Mouse (Mus musculus) intestine, embryonic 14.5 days (tissue): ENCODE results near the gene Spns3. TPM values are rescaled to one million over a fixed set of nuclear protein-coding genes. Genes with fewer than 3 reads are reported as not detected.

Experiments used
- ATAC-seq: fragments of 200-750 bp; cut with Nextera tagmentation; replicated peaks from 2 replicates; pipeline ENCODE4 v1.8.0; 2017; ENCODE audit warnings: low read depth, moderate number of reproducible peaks, moderate TSS enrichment, moderate library complexity; ENCODE audit not compliant: low FRiP score, low TSS enrichment
- DNase-seq: peaks from one replicate; pipeline ENCODE4 v3.0.0-alpha.2; 2018; ENCODE audit warnings: low spot score
- H3K27ac ChIP-seq: fragments of 300-500 bp; sonication (generic); 2 replicates; pipeline ENCODE4 v1.5.1; 2014; ENCODE audit warnings: low read depth, mild to moderate bottlenecking, control low read depth
- H3K27me3 ChIP-seq: fragments of 300-500 bp; sonication (generic); replicated peaks from 2 replicates; pipeline ENCODE4 v1.6.1; 2014; ENCODE audit warnings: low read length, control low read depth; ENCODE audit not compliant: control insufficient read depth, insufficient read depth
- H3K36me3 ChIP-seq: fragments of 300-500 bp; sonication (generic); 2 replicates; pipeline ENCODE4 v1.6.1; 2014; ENCODE audit warnings: low read length, control low read depth; ENCODE audit not compliant: control insufficient read depth, insufficient read depth
- H3K4me1 ChIP-seq: fragments of 300-500 bp; sonication (generic); replicated peaks from 2 replicates; pipeline ENCODE4 v1.6.1; 2014; ENCODE audit warnings: low read length, control low read depth, mixed read lengths; ENCODE audit not compliant: control insufficient read depth, insufficient read depth
- H3K4me2 ChIP-seq: fragments of 300-500 bp; sonication (generic); 2 replicates; pipeline ENCODE4 v1.6.1; 2014; ENCODE audit warnings: low read length
- H3K4me3 ChIP-seq: fragments of 300-500 bp; sonication (generic); 2 replicates; pipeline ENCODE4 v1.5.1; 2014; ENCODE audit warnings: low read depth, low read length, control low read depth, mixed read lengths
- H3K9ac ChIP-seq: fragments of 300-500 bp; sonication (generic); 2 replicates; pipeline ENCODE4 v1.6.1; 2014; ENCODE audit warnings: mild to moderate bottlenecking, low read length
- H3K9me3 ChIP-seq: fragments of 300-500 bp; sonication (generic); 2 replicates; pipeline ENCODE4 v1.6.1; 2016; ENCODE audit warnings: low read length, control low read depth; ENCODE audit not compliant: control insufficient read depth
- WGBS: fragments of 180-500 bp; shearing (Covaris S2); extraction: QIAGEN DNeasy Blood & Tissue Kit; methylation state at CpG from one replicate; pipeline ENCODE4 v1.1.7; 2014; 5-methylcytosine and 5-hydroxymethylcytosine counted together
- polyA plus RNA-seq: library from polyadenylated mRNA; unstranded; fragments of >200 nt; fragmentation: Nextera tagmentation; extraction: Ambion mirVana; gene quantifications from 2 replicates; pipeline ENCODE4 v1.2.1, GENCODE M21; 2014

The Spns3 gene
- polyA plus RNA-seq, 1 experiment from 2014 or later: 0.15 TPM

DNA sequence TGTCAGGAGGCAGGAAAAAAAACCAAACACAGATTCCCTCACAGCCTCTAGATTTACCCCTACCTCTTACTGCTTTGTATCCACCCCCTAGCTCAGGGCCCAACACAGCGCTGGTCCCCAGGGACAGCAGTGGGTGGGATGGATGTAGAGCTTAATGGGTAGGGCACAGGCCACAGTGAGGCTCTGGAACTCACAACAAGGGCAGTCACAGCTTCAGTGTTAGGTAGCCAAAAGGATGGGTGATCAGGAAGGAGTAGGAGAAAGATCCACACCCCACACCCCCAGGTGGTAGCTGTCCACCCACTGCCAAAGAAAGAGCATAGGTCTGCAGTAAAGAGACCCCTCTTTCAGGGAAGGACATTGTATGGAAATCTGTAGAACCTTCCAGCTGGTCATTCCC is 72.7 kb downstream of the Spns3 start:
- Histone ChIP-seq H3K4me1 (no peaks in the 10 kb centered on the region; the same call in 1 of the 2 replicates), H3K9ac (no peak overlapping the region), H3K4me2 (no peak overlapping the region), H3K4me3 (no peak overlapping the region), H3K9me3 (no peaks in the 10 kb centered on the region), H3K36me3 (no peaks in the 10 kb centered on the region), H3K27me3 (no peaks in the 10 kb centered on the region), H3K27ac (no peak overlapping the region)
- WGBS: 83% methylated on average over 1 of the region's 1 CpGs
- DNase-seq: no peak
- no peak for ATAC-seq

DNA sequence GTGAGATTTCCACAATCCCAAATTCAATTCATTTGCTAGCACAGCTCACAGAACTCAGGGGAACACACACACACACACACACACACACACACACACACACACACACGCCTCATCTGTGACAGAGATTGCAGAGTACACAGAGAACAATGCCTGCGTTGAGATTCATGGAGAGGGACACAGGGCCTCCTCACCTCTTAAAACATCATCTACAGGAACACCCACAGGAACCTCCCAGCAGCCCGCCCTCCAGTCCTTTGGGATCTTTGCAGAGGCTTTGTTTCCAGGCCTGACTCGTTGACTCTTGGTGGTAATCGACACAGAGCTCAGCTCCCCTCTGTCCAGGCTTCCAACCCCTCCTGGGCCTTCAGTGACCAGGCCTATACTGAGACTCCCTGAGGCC is 73.1 kb downstream of the Spns3 start:
- DNase-seq (no peak), ATAC-seq (no peak)
- Histone ChIP-seq H3K4me3 (no peak overlapping the region), H3K27ac (no peak overlapping the region), H3K9me3 (no peaks in the 10 kb centered on the region), H3K9ac (no peak overlapping the region), H3K36me3 (no peaks in the 10 kb centered on the region), H3K27me3 (no peaks in the 10 kb centered on the region), H3K4me2 (no peak overlapping the region), H3K4me1 (no peaks in the 10 kb centered on the region; the same call in 1 of the 2 replicates)
- WGBS: 44% methylated on average over 5 of the region's 5 CpGs

DNA sequence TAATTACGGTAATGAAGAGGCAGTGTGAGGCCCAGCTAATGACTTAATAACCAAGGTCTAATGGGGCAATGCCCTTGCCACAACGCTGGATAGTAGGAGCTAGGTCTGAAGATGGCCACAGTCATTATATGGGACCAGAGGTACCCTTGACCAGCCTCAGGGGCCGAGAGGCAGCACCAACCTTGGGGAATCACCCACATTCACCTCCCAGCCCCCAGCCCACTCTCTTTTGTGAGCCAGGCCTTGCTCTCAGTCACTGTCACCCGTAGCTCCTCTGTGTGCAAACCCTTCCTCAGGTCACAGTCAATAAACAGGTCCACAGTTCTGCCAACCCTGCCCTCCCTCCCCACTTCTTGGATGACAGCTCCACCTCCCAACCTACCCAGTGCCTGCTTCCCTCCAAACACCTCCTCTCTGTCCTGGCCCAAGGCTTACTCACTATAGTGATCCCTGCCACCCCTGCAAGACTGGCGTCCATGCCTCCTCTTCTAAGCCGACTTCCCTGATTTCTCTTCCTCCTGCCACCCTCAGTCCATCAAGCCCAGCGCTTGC is 74.2 kb downstream of the Spns3 start:
- no peaks in the 10 kb centered on the region for H3K27me3 ChIP-seq
- H3K36me3 ChIP-seq: no peaks in the 10 kb centered on the region
- no peak overlapping the region for H3K4me3 ChIP-seq
- DNase-seq: no peak
- H3K27ac ChIP-seq: no peak overlapping the region
- 75% methylated on average over 7 of the region's 7 CpGs for WGBS
- no peaks in the 10 kb centered on the region; the same call in 1 of the 2 replicates for H3K4me1 ChIP-seq
- ATAC-seq: no peak
- no peaks in the 10 kb centered on the region for H3K9me3 ChIP-seq
- no peak overlapping the region for H3K4me2 ChIP-seq
- H3K9ac ChIP-seq: no peak overlapping the region

DNA sequence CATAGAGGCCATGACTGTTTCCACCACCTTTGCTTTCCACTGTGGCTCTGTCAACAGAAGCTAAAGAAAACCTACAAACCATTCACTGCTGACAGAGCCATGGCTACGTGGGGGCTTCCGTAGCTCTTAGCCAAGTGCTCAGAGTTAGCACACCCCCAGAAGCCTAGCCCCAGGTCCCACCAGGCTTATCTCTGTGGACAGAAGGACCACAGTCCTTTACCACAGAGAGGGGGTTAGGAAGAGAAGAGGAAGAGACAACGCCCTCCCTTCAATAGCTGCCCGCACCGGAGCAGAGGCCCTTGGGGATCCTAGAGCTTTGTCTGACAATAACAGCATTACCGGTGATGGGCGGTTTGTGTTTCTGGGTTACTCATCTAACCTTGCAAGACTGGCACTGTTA is 74.9 kb downstream of the Spns3 start:
- no peak overlapping the region for H3K9ac ChIP-seq
- H3K4me1 ChIP-seq: no peaks in the 10 kb centered on the region; the same call in 1 of the 2 replicates
- no peaks in the 10 kb centered on the region for H3K36me3 ChIP-seq
- H3K27me3 ChIP-seq: no peaks in the 10 kb centered on the region
- no peak overlapping the region for H3K4me2 ChIP-seq
- DNase-seq: no peak
- no peak for ATAC-seq
- no peak overlapping the region for H3K4me3 ChIP-seq
- WGBS: 76% methylated on average over 7 of the region's 7 CpGs
- H3K27ac ChIP-seq: no peak overlapping the region
- H3K9me3 ChIP-seq: no peaks in the 10 kb centered on the region

DNA sequence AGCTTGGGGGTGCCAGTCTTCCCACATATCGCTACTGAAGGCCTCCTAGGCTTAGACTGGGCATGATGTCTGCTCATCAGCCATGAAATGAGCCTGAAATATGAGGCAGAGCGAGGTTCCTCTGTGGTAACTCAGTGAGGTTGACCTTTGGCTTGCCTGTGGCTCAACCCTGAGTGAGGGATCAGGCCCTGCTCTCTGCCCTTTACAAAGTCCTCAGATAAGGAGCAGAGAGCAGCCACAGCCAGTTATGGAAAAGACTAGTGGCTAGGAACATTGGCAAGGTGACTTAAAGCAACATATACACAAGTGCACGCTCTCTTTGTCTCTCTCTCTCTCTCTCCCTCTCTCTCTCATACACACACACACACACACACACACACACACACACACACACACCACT is 75.4 kb downstream of the Spns3 start:
- WGBS: 72% methylated on average over 3 of the region's 3 CpGs
- no peak overlapping the region for H3K4me3 ChIP-seq
- H3K4me2 ChIP-seq: no peak overlapping the region
- no peaks in the 10 kb centered on the region for H3K9me3 ChIP-seq
- no peak overlapping the region for H3K27ac ChIP-seq
- peaks cover 4% of the 10 kb centered on the region for H3K4me1 ChIP-seq
- no peaks in the 10 kb centered on the region for H3K36me3 ChIP-seq
- H3K27me3 ChIP-seq: no peaks in the 10 kb centered on the region
- no peak for ATAC-seq
- DNase-seq: no peak
- H3K9ac ChIP-seq: no peak overlapping the region

DNA sequence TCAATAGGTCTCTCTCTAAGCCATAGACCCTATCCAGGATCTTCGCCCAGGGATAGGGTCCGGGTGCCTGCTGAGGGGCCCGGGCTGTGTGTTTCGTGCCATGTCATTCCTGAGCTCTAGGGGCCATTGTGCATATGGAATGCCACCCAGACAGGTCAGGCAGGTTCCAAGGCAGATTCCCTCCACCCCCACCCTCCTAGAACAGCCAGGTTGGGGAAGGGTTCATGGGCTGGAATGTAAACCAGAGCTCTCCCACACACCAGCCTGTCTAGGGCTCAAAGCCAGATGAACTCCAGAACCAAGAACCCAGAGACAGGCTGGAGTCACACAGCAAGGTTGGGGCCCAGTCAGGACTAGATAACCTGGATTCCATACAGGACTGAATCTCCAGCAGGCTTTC is 76.8 kb downstream of the Spns3 start:
- DNase-seq: no peak
- Histone ChIP-seq H3K4me3 (no peak overlapping the region), H3K36me3 (no peaks in the 10 kb centered on the region), H3K27ac (no peak overlapping the region), H3K27me3 (no peaks in the 10 kb centered on the region), H3K4me2 (no peak overlapping the region), H3K4me1 (peaks cover 13% of the 10 kb centered on the region), H3K9ac (no peak overlapping the region), H3K9me3 (no peaks in the 10 kb centered on the region)
- ATAC-seq: peak; percentile 51; the same call in 1 of the 2 replicates
- 63% methylated on average over 4 of the region's 4 CpGs for WGBS

DNA sequence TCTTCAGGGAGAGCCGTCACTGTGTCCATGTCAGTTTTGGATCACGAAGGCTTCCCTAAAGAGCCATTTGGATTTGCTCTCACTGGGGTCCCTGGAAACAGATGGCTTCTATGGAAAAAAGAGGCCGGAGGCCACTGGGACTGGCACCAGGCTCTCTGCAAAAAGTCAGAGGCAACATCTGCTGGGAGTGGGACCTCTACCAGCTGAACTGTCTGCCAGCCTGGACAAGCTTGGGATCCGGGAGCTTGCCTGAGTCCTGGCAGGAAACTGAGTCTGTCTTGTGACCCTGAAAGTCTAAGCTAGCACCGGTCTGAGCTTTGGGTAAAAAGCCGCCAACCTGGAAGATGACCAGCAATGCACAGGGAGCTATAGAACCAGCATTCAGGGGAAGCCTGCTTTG is 78.9 kb downstream of the Spns3 start:
- no peak overlapping the region for H3K9ac ChIP-seq
- H3K27ac ChIP-seq: no peak overlapping the region
- no peak for ATAC-seq
- peaks cover 26% of the 10 kb centered on the region for H3K4me1 ChIP-seq
- no peaks in the 10 kb centered on the region for H3K36me3 ChIP-seq
- H3K4me2 ChIP-seq: no peak overlapping the region
- H3K27me3 ChIP-seq: no peaks in the 10 kb centered on the region
- no peak overlapping the region for H3K4me3 ChIP-seq
- no peaks in the 10 kb centered on the region for H3K9me3 ChIP-seq
- DNase-seq: no peak
- 90% methylated on average over 6 of the region's 6 CpGs for WGBS

DNA sequence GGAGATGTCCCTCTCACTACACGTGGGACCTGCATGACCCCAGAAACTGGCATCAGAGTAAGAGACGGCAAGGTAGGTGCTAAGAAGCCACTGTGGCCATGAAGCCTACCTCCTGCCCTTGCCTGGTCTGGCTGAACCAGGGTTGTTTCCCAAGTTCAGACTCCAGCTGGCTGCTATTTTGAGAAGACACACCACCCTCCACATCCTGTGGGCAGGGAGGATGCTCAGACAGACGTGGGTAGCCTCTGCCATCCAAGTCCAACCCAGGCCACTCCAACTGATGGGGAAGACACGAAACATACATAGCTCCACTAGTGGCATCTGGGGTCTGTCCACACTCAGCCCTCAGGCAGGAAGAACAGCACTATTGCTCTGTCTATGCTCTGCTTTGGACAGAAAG is 80.3 kb downstream of the Spns3 start:
- 69% methylated on average over 4 of the region's 4 CpGs for WGBS
- no peak for DNase-seq
- Histone ChIP-seq H3K36me3 (no peaks in the 10 kb centered on the region), H3K9ac (no peak overlapping the region), H3K27ac (no peak overlapping the region), H3K4me2 (no peak overlapping the region), H3K4me1 (peaks cover 32% of the 10 kb centered on the region), H3K4me3 (no peak overlapping the region), H3K27me3 (no peaks in the 10 kb centered on the region), H3K9me3 (no peaks in the 10 kb centered on the region)
- ATAC-seq: no peak

DNA sequence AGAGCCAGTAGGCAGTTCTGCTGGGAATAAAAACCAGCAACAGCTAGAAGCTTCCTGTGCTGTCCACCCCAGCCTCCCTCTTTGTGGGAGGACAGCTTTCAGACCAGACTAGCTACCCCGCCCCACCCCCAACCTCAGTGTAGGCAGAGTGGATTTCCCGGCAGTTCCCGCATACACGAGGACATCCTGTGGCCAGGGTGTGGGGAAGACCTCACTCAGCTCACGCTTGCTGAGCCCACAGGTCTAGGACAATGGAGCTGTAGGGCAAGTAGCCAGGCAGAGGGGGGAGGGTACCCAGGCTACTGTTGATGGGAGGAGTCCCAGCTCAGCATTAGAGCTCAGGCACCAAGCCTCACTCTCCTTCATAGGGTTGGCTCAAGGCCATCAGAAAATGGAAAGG is 81.1 kb downstream of the Spns3 start:
- no peak for ATAC-seq
- Histone ChIP-seq H3K4me3 (no peak overlapping the region), H3K27ac (peak overlapping the region; percentile 43), H3K9ac (no peak overlapping the region), H3K36me3 (no peaks in the 10 kb centered on the region), H3K27me3 (no peaks in the 10 kb centered on the region), H3K4me1 (peaks cover 32% of the 10 kb centered on the region), H3K9me3 (no peaks in the 10 kb centered on the region), H3K4me2 (no peak overlapping the region)
- WGBS: 20% methylated on average over 5 of the region's 5 CpGs
- no peak for DNase-seq
